In genomic region chr9:90162243-90162925, GRCm38 (mm10) we compare ENCODE assay signal across 8 mouse cellular contexts. TPM values are rescaled to one million over a fixed set of nuclear protein-coding genes. Genes with fewer than 3 reads are reported as not detected.
DNase-seq lines count a peak whose midpoint lies in the region; ATAC-seq and TF ChIP-seq lines count a peak whose summit lies in the region.

No protein-coding gene starts in this region.

- H3K79me3 ChIP-seq in C2C12 (ENCODE audit: low read depth), result no peaks in the 10 kb centered on the region

- peak overlapping the region; percentile 66 for H3K27ac ChIP-seq in forebrain, postnatal 0 days (ENCODE audit: low read depth, low read length)
- peak overlapping the region; percentile 79 for H3K27ac ChIP-seq in hindbrain, embryonic 13.5 days
- no peak overlapping the region for H3K27ac ChIP-seq in liver, adult 2 months (replicated peaks; ENCODE audit: insufficient read depth, low read depth, low read length)
- H3K27ac ChIP-seq in midbrain, embryonic 16.5 days (ENCODE audit: low read length), result peak overlapping the region; percentile 29; the same call in 1 of the 2 replicates
- H3K27ac ChIP-seq in thymus, adult 2 months (ENCODE audit: control insufficient read depth, insufficient read depth, low read length), result no peak overlapping the region

- WGBS in forebrain, postnatal 0 days, result 11% methylated on average over 27 of the region's 29 CpGs
- 11% methylated on average over 16 of the region's 29 CpGs for WGBS in hindbrain, embryonic 13.5 days
- 28% methylated on average over 21 of the region's 29 CpGs for WGBS in liver, adult 2 months
- WGBS in midbrain, embryonic 16.5 days, result 18% methylated on average over 13 of the region's 29 CpGs
- 13% methylated on average over 27 of the region's 29 CpGs for WGBS in thymus, adult 2 months

- DNase-seq in adrenal gland, postnatal 25 days, result peak; percentile 82
- peak; percentile 60 for DNase-seq in forebrain, postnatal 0 days
- DNase-seq in liver, adult 2 months (ENCODE audit: extremely low read depth, low read depth, low spot score), result peak; percentile 19
- peak; percentile 52 for DNase-seq in thymus, adult 2 months

- H3K27me3 ChIP-seq in C2C12 (ENCODE audit: control insufficient read depth, insufficient read depth, insufficient read length), result no peaks in the 10 kb centered on the region
- no peaks in the 10 kb centered on the region for H3K27me3 ChIP-seq in forebrain, postnatal 0 days (ENCODE audit: insufficient read depth, low read length)
- H3K27me3 ChIP-seq in hindbrain, embryonic 13.5 days, result no peaks in the 10 kb centered on the region
- H3K27me3 ChIP-seq in liver, adult 2 months (ENCODE audit: control insufficient read depth, insufficient read depth, low read length), result no peaks in the 10 kb centered on the region
- H3K27me3 ChIP-seq in midbrain, embryonic 16.5 days (ENCODE audit: control insufficient read depth, insufficient read depth, low read depth, low read length), result no peaks in the 10 kb centered on the region
- H3K27me3 ChIP-seq in thymus, adult 2 months (ENCODE audit: control insufficient read depth, insufficient read depth, low read length), result peaks cover 10% of the 10 kb centered on the region; the same call in 1 of the 2 replicates

- H3K9ac ChIP-seq in forebrain, postnatal 0 days, result peak overlapping the region; percentile 85
- peak overlapping the region; percentile 89 for H3K9ac ChIP-seq in hindbrain, embryonic 13.5 days
- H3K9ac ChIP-seq in liver, adult 2 months (ENCODE audit: low read depth, low read length), result no peak overlapping the region
- peak overlapping the region; percentile 81 for H3K9ac ChIP-seq in midbrain, embryonic 16.5 days (ENCODE audit: low read depth, low read length)

- H3K4me3 ChIP-seq in C2C12 (ENCODE audit: insufficient read depth, poor library complexity, severe bottlenecking), result peak overlapping the region; percentile 53
- peak overlapping the region; percentile 80 for H3K4me3 ChIP-seq in forebrain, postnatal 0 days (ENCODE audit: low read depth, low read length)
- peak overlapping the region; percentile 86 for H3K4me3 ChIP-seq in hindbrain, embryonic 13.5 days
- no peak overlapping the region; the same call in 1 of the 2 replicates for H3K4me3 ChIP-seq in liver, adult 2 months (ENCODE audit: insufficient read depth, low read depth, low read length)
- H3K4me3 ChIP-seq in midbrain, embryonic 16.5 days (ENCODE audit: low read depth, low read length), result peak overlapping the region; percentile 65
- peak overlapping the region; percentile 22 for H3K4me3 ChIP-seq in thymus, adult 2 months (ENCODE audit: control insufficient read depth, insufficient read depth, low read length)

- peak; percentile 84 for ATAC-seq in forebrain, postnatal 0 days
- peak; percentile 65 for ATAC-seq in hindbrain, embryonic 13.5 days (ENCODE audit: low FRiP score)
- ATAC-seq in midbrain, embryonic 16.5 days, result peak; percentile 65
- ATAC-seq in erythroblast, adult 5-6 weeks (replicated peaks; ENCODE audit: low FRiP score, poor library complexity, severe bottlenecking), result no peak

- H3K79me2 ChIP-seq in C2C12 (ENCODE audit: control insufficient read depth, insufficient read depth), result peaks cover 5% of the 10 kb centered on the region
- no peaks in the 10 kb centered on the region for H3K79me2 ChIP-seq in liver, adult 2 months (ENCODE audit: control insufficient read depth, insufficient read depth, low read length)

- H3K4me2 ChIP-seq in forebrain, postnatal 0 days (ENCODE audit: low read depth), result peak overlapping the region; percentile 95
- H3K4me2 ChIP-seq in hindbrain, embryonic 13.5 days, result peak overlapping the region; percentile 91
- peak overlapping the region; percentile 87 for H3K4me2 ChIP-seq in midbrain, embryonic 16.5 days (ENCODE audit: low read length)

- no peaks in the 10 kb centered on the region for H3K9me3 ChIP-seq in forebrain, postnatal 0 days (ENCODE audit: low read length)
- H3K9me3 ChIP-seq in hindbrain, embryonic 13.5 days, result no peaks in the 10 kb centered on the region
- peaks cover 6% of the 10 kb centered on the region for H3K9me3 ChIP-seq in midbrain, embryonic 16.5 days (replicated peaks; ENCODE audit: control insufficient read depth, low read length, poor library complexity, severe bottlenecking)

- TF ChIP-seq POLR2A in liver, adult 2 months (IDR thresholded peaks at IDR 0.05; ENCODE audit: extremely low read depth, insufficient read depth, low read length), result no peak
- no peak for TF ChIP-seq POLR2A in thymus, adult 2 months (IDR thresholded peaks at IDR 0.05; ENCODE audit: control insufficient read depth, extremely low read depth, insufficient read depth, low read length, poor library complexity)

- H3ac ChIP-seq in C2C12 (ENCODE audit: control insufficient read depth, insufficient read length, low read depth), result peak overlapping the region; percentile 24

- peak; percentile 58 for TF ChIP-seq CTCF in C2C12 (IDR thresholded peaks at IDR 0.05; ENCODE audit: control insufficient read depth, insufficient read depth, insufficient read length)
- peak; percentile 53 for TF ChIP-seq CTCF in forebrain, postnatal 0 days (IDR thresholded peaks at IDR 0.05; ENCODE audit: low read depth)
- TF ChIP-seq CTCF in liver, adult 2 months (IDR thresholded peaks at IDR 0.05; ENCODE audit: low read depth, low read length), result peak; percentile 54
- peak; percentile 27; the same call in 1 of the 2 replicates for TF ChIP-seq CTCF in thymus, adult 2 months (IDR thresholded peaks at IDR 0.05; ENCODE audit: borderline replicate concordance, control insufficient read depth, extremely low read depth, insufficient read depth, low read length, poor library complexity)

- H3K36me3 ChIP-seq in C2C12 (ENCODE audit: control insufficient read depth, insufficient read depth), result no peaks in the 10 kb centered on the region
- no peaks in the 10 kb centered on the region for H3K36me3 ChIP-seq in forebrain, postnatal 0 days (ENCODE audit: insufficient read depth)
- H3K36me3 ChIP-seq in hindbrain, embryonic 13.5 days, result peaks cover 6% of the 10 kb centered on the region
- H3K36me3 ChIP-seq in liver, adult 2 months (ENCODE audit: control insufficient read depth, insufficient read depth, low read length), result no peaks in the 10 kb centered on the region
- H3K36me3 ChIP-seq in midbrain, embryonic 16.5 days (ENCODE audit: control insufficient read depth, insufficient read depth, low read length), result no peaks in the 10 kb centered on the region
- no peaks in the 10 kb centered on the region for H3K36me3 ChIP-seq in thymus, adult 2 months (ENCODE audit: control insufficient read depth, insufficient read depth, low read length)

- H3K4me1 ChIP-seq in forebrain, postnatal 0 days (ENCODE audit: insufficient read depth), result 0 out of 2 replicates have a peak, but pooled peaks cover 21% of the 10 kb centered on the region
- H3K4me1 ChIP-seq in hindbrain, embryonic 13.5 days (replicated peaks), result peaks cover 33% of the 10 kb centered on the region
- H3K4me1 ChIP-seq in liver, adult 2 months (ENCODE audit: control insufficient read depth, insufficient read depth, low read length), result peaks cover 13% of the 10 kb centered on the region
- peaks cover 16% of the 10 kb centered on the region; the same call in 1 of the 2 replicates for H3K4me1 ChIP-seq in midbrain, embryonic 16.5 days (ENCODE audit: control insufficient read depth, insufficient read depth, low read length)
- peaks cover 7% of the 10 kb centered on the region for H3K4me1 ChIP-seq in thymus, adult 2 months (replicated peaks; ENCODE audit: control insufficient read depth, insufficient read depth, low read length)

TF ChIP-seq in C2C12, 6 proteins besides CTCF, POLR2A, EP300 and RAD21:
- TF ChIP-seq USF1 (IDR thresholded peaks at IDR 0.05; ENCODE audit: low read depth) (no peak), CEBPB (IDR thresholded peaks at IDR 0.05; ENCODE audit: low read depth) (no peak), FOSL1 (IDR thresholded peaks at IDR 0.05; ENCODE audit: insufficient read depth, low read length, poor library complexity, severe bottlenecking) (no peak), MYOD1 (IDR thresholded peaks at IDR 0.05; ENCODE audit: control insufficient read depth, insufficient read length, low read depth) (no peak), MYOG (IDR thresholded peaks at IDR 0.05; ENCODE audit: control insufficient read depth, extremely low read depth, insufficient read length) (no peak), MAX (IDR thresholded peaks at IDR 0.05) (no peak)

RNA-seq across cellular contexts. Expression of gene Adamts7, which starts 0.5 kb away (rescaled TPM):
- polyA plus RNA-seq in C2C12 (2012; fragmentation: generic; extraction: Trizol), result 9.8 TPM
- total RNA-seq in adrenal gland, postnatal 25 days (2021), result 6.0 and 7.5 TPM in 2 replicates
- total RNA-seq in forebrain, postnatal 0 days (2014; rRNA removed), result 10.9 and 15.9 TPM in 2 replicates
- 4.1 and 4.9 TPM in 2 replicates for polyA plus RNA-seq in forebrain, postnatal 0 days (2015; fragmentation: Nextera tagmentation; extraction: Ambion mirVana)
- 12.1 and 14.1 TPM in 2 replicates for polyA plus RNA-seq in hindbrain, embryonic 13.5 days (2015; fragmentation: Nextera tagmentation; extraction: Ambion mirVana)
- total RNA-seq in liver, adult 2 months (2014; rRNA removed), result 2.7 and 5.1 TPM in 2 replicates
- 11.0 and 21.8 TPM in 2 replicates for polyA plus RNA-seq in liver, adult 2 months (2012; rRNA removed)
- 7.0 and 8.8 TPM in 2 replicates for polyA plus RNA-seq in midbrain, embryonic 16.5 days (2015; fragmentation: Nextera tagmentation; extraction: Ambion mirVana)
- polyA plus RNA-seq in thymus, adult 2 months (2012; rRNA removed), result 3.5 and 5.0 TPM in 2 replicates
- total RNA-seq in erythroblast, adult 5-6 weeks (2015; ENCODE audit: low replicate concordance), result not detected in 2 replicates
- 0.14 TPM in 1 of 2 replicates, not detected in the other for total RNA-seq in erythroblast, adult 5-6 weeks (2017; ENCODE audit: low replicate concordance)

RNA-seq across cellular contexts. Expression of gene Morf4l1, which starts 47.8 kb away (rescaled TPM):
- 151 TPM for polyA plus RNA-seq in C2C12 (2012; fragmentation: generic; extraction: Trizol)
- total RNA-seq in adrenal gland, postnatal 25 days (2021), result 307 and 354 TPM in 2 replicates
- total RNA-seq in forebrain, postnatal 0 days (2014; rRNA removed), result 295 and 321 TPM in 2 replicates
- 636 and 638 TPM in 2 replicates for polyA plus RNA-seq in forebrain, postnatal 0 days (2015; fragmentation: Nextera tagmentation; extraction: Ambion mirVana)
- 546 and 556 TPM in 2 replicates for polyA plus RNA-seq in hindbrain, embryonic 13.5 days (2015; fragmentation: Nextera tagmentation; extraction: Ambion mirVana)
- total RNA-seq in liver, adult 2 months (2014; rRNA removed), result 144 and 161 TPM in 2 replicates
- 56.1 and 67.4 TPM in 2 replicates for polyA plus RNA-seq in liver, adult 2 months (2012; rRNA removed)
- 627 and 665 TPM in 2 replicates for polyA plus RNA-seq in midbrain, embryonic 16.5 days (2015; fragmentation: Nextera tagmentation; extraction: Ambion mirVana)
- 93.0 and 104 TPM in 2 replicates for polyA plus RNA-seq in thymus, adult 2 months (2012; rRNA removed)
- 117 and 134 TPM in 2 replicates for total RNA-seq in erythroblast, adult 5-6 weeks (2015; ENCODE audit: low replicate concordance)
- total RNA-seq in erythroblast, adult 5-6 weeks (2017; ENCODE audit: low replicate concordance), result 130 and 153 TPM in 2 replicates

Comparison
In these comparisons a context has a peak if more than half of its experiments do, and no peak if none do; other contexts are left out.
1. DNase-seq: peak in every context shown above with its lines; median percentile 82 in adrenal gland, postnatal 25 days; 60 in forebrain, postnatal 0 days; 52 in thymus, adult 2 months; 19 in liver, adult 2 months.
2. H3K27ac ChIP-seq: peak in forebrain, postnatal 0 days (single experiment), hindbrain, embryonic 13.5 days (single experiment) and midbrain, embryonic 16.5 days (single experiment); none in liver, adult 2 months (single experiment) and thymus, adult 2 months (single experiment).
3. Peak in every context shown above with its lines, with median percentiles within 50 percentile points of each other: CTCF ChIP-seq and H3K4me2 ChIP-seq.